Mouse (Mus musculus) right cerebral cortex, postnatal 36 days (tissue): ENCODE data around the gene Ehbp1.
A peak's percentile ranks its signal among the peaks of the same experiment; 100 is the strongest.

Experiments
- DNase-seq, 2 experiments: peaks; one replicate each; pipeline ENCODE4 v3.0.0; 2022; ENCODE audit warnings: low spot score in 2 of 2, mixed read lengths in 1 of 2

Gene Ehbp1

DNA sequence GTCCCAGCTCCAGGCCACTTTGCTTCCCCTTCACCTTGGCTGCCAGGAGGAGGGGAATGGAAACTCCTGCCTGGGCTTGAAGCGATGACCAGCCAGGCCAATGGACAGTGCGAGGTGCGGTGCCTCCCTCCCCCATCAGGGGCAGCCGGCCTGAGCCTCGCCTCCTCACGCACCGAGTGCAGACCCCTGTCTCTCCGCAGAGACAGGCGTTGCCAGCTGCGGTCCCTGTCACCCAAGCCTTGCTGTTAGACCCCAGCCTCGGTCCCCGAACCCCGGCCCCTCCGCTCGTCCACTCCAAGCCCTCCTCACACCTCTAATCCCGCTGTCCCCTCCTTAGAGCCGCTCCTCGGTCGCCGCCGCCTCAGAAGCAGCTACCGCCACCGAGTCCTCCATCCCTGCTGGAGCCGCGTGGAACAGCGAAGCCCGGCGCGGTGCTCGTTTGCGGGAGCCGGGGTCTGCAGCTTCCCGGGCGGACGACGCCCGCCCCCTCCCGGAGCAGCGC lies 55.7 kb downstream of the Ehbp1 start:
- peak in 1 of 2 experiments; percentile 12 for DNase-seq

GRCm38 (mm10) chr11:22276656-22277055 lies 65.4 kb downstream of the Ehbp1 start:
- DNase-seq, result no peak

- DNase-seq, result no peak
Measured at GRCm38 (mm10) chr11:22274144-22274543, 67.9 kb downstream of the Ehbp1 start.

DNA sequence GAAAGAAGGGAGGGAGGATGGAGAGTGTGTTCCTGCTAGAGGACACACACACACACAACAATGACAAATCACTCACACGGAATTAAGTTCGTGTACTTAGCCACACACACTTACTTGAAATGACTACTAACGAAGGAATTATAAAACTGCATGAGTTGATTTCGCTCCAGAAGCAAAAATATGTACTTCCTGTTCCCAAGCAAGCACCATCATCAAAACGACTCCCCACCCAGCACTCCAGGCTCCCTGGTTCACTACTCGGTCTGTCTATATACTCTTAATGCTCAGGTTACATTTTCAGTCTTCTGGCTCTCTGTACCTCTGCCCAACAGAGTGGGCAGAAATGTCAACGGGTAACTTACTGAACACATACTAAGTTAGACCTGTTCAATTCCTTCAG lies 68.7 kb downstream of the Ehbp1 start:
- no peak for DNase-seq

- DNase-seq, result no peak
Measured at GRCm38 (mm10) chr11:22271889-22272288, 70.2 kb downstream of the Ehbp1 start.

GRCm38 (mm10) chr11:22269643-22270042 lies 72.4 kb downstream of the Ehbp1 start:
- no peak for DNase-seq

DNA sequence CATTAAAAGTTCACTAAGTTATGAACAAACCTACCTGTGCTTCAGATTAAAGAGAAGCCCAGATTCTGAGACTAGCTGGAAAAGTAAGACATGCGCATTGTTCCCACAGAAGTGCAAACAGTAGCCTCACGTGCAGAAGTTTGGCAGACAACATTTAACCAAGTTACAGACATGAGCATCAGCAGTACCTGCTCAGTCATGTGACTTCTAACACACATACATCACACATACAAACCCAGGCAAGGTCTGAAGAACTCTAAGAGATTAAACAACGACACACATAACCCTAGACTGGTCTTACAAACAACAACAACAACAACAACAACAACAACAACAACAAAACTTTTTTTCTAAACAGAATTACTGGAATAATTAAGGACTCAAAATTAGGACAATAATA lies 72.9 kb downstream of the Ehbp1 start:
- DNase-seq, result no peak

DNA sequence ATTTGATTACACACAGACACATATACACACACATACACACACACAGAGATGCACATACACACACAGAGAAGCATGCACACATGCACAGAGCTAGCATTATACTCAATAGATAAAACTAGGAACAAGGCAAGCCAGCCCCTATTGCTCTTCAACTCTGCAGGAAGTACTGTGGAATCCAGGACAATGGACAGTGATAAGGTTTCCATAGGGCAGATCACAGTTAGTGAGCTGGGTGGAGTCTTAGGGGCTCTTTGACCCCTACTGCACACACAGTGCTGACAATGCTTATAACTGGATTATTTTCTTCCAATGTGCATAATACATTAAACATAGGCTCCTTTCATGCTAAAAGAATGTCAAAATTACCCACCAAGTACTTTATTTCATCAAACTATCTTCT lies 75.1 kb downstream of the Ehbp1 start:
- DNase-seq, result no peak

- DNase-seq, result no peak
Measured at GRCm38 (mm10) chr11:22255418-22255817, 86.7 kb downstream of the Ehbp1 start.

DNA sequence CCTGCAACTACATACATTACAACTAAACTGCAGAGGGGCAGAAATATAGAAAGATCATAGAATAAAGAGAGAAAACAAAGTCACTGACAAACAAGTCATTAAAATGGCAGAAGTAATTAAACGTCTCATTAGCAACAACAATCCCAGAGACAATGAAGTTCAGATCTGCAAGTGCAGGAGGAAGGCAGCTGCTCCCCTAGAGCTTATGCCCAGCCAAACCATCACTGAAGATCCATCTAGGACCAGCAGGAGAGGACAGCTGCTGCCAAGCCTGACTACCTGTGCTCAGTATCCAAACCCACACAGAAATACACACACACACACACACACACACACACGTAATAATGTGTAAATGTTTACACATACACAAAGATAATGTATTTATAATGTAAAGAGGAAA lies 92.7 kb downstream of the Ehbp1 start:
- DNase-seq, result no peak

- no peak for DNase-seq
Measured at GRCm38 (mm10) chr11:22247736-22248135, 94.4 kb downstream of the Ehbp1 start.

- no peak for DNase-seq
Measured at GRCm38 (mm10) chr11:22247069-22247468, 95.0 kb downstream of the Ehbp1 start.

DNA sequence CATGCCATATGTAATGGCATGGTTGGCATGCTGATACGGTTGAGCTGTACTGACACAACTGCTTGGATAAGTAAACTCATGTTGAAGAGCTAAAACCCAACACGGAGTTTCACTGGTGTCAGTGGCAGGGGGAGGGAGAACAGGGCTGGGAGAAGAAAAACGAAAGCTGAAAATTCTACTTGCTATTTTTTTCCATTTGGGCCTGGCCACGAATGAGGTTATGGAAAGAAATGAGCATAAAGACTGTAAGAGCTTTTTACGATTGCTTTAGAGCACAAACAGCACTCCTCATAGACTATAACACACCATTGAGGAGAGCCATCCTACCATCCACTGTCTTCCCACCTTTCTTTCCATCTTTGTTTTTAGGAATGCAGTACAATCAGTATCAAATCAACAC lies 106.5 kb downstream of the Ehbp1 start:
- no peak for DNase-seq

DNA sequence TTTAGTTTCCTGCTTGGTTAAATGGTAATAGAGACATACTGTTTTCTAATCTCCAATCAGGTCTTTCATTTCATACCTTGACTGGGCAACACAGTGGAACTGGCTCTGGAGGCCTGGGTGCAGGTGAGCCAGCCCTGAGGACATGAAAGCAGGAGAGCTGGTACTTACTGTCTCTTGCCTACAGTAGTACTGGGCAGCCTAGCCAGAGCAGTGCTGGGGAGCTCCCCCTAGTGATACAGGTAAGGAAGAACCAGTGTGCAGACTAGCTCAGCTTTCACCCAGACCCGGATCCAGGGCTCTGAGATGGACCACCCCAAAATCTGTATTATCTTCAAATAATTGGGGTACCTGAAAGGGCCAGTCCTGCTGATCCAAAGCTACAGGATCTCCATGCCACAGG lies 107.4 kb downstream of the Ehbp1 start:
- no peak for DNase-seq

- no peak for DNase-seq
Measured at GRCm38 (mm10) chr11:22230906-22231305, 111.2 kb downstream of the Ehbp1 start.

DNA sequence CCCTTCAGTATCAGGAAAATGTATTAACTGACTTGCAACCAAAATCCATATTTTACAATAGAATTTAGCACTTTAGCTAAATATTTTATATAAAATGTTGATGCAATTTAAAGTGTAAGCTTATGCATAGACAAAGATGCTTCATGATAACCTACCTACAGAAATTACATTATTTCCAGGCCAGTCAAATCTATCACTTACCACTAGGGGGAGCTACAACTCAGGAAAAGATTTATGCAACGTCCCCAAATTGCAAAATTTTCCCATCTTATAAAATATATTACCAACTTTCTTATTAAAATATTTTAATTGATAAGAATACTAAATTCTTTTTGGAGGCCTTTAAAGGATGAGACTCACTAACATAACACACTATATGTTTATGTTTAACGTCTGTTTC lies 116.5 kb downstream of the Ehbp1 start:
- no peak for DNase-seq

GRCm38 (mm10) chr11:22218222-22218621 lies 123.9 kb downstream of the Ehbp1 start:
- DNase-seq, result no peak

DNA sequence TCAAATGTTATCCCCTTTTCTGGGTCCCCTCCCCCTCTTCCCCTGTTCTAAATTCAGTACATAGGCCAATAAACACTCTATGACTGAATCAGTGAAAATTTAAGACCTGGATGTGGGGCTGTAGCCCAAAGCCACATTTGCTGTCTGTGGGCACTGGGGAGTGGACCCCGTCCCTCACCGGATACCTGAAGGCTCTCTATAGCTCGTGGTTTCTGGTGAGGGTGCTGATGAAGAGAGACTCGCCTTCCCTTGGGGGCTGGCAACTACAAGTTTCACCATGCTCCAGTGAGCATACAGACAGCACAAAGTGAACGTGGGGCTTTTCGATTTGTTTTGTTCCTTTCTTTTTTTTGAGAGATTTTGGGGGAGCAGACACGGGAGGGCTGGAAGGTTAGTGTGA lies 125.2 kb downstream of the Ehbp1 start:
- no peak for DNase-seq

- no peak for DNase-seq
Measured at GRCm38 (mm10) chr11:22206611-22207010, 135.5 kb downstream of the Ehbp1 start.

- no peak for DNase-seq
Measured at GRCm38 (mm10) chr11:22206191-22206590, 135.9 kb downstream of the Ehbp1 start.

GRCm38 (mm10) chr11:22203413-22203812 lies 138.7 kb downstream of the Ehbp1 start:
- DNase-seq, result no peak

DNA sequence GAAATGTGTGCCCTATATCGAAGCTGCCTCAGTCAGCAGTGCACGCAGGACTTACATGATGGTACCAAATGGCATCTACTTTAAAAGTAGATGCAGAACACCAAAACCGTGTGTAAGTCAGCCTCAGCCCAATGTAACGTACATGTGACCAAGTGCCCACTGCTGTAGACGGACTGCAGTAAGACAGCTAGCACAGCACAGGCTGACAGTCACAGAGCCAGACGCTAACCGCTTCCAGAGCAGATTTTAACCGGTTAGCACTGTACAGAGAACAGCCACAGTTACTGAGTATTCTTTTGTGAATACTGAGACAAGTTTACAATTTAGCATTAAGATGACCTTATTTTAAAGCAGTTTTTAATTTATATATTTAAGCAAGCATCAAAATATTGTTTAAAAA lies 141.0 kb downstream of the Ehbp1 start:
- DNase-seq, result no peak

- DNase-seq, result no peak
Measured at GRCm38 (mm10) chr11:22199881-22200280, 142.2 kb downstream of the Ehbp1 start.

DNA sequence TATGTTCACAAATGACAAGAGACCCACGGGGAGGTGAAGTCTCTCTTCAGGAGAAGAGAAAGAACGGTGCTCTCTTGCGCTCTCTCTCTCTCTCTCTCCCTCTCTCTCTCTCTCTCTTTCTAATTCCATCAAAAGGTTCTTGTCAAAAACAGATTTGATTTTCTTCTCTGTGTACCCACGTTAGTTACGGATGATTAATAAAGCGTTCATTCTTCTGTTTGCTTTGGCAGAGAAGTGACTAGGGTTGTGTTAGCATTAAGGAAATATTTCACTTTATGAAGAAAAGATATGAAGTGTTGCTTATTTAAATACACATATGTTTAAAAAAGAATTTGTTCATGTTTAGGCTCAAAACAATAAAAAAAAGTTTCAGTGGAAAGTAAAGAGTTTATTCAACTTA lies 143.7 kb downstream of the Ehbp1 start:
- no peak for DNase-seq

- no peak for DNase-seq
Measured at GRCm38 (mm10) chr11:22197935-22198334, 144.2 kb downstream of the Ehbp1 start.
